Mouse (Mus musculus): ENCODE data around the gene Ccl22. TPM values are rescaled to one million over a fixed set of nuclear protein-coding genes. Genes with fewer than 3 reads are reported as not detected.

Ccl22 gene
- total RNA-seq, 2 experiments from 2014 or later, result not detected

DNA sequence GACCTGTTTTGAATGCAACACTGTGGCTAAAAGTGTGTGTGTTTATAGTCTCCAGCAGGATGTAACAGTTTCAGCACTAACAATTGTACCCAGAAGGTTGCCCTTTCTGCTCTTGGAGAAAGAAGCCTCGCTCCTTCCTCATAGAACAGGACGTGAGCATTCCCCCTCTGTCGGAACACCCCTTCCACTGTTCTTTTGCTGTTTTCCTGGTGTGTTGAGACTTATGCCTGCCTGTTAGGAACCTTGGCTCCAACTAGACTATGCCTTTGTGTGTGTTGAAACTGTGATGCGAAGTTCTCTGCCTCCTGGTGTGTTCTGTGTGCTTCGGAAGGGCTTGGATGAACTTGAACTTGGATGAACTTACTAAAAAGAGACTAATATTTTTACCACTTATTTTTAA lies 19.4 kb upstream of the Ccl22 start:
- intact Hi-C loops (cut with DNase I), result no loop called here
- no peak for DNase-seq (ENCODE audit: low spot score in 2 of 2)

DNA sequence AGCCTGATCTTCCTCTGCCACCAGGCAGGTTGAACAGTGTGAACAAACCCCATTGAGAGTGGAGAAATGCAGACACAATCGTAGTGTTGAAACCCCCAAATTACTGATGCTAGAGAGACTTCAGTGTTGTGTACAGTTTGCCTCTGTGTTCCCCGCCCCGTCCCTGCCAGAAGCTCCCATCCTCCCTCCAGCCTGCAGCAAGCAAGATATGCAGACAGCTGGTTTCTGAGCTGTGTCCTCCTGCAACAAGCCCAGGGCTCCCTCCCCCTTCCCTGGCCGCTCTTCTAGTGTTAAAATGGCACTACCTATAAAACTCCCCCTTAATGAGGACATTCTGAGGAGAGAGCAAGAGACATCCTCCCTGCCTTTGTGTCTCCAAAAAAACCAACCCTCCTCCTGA lies 16.1 kb upstream of the Ccl22 start:
- DNase-seq (ENCODE audit: low spot score in 2 of 2), result no peak
- intact Hi-C loops (cut with DNase I), result no loop called here

GRCm38 (mm10) chr8:94733821-94734465 lies 11.4 kb upstream of the Ccl22 start:
- intact Hi-C loops (cut with DNase I), result no loop called here

DNA sequence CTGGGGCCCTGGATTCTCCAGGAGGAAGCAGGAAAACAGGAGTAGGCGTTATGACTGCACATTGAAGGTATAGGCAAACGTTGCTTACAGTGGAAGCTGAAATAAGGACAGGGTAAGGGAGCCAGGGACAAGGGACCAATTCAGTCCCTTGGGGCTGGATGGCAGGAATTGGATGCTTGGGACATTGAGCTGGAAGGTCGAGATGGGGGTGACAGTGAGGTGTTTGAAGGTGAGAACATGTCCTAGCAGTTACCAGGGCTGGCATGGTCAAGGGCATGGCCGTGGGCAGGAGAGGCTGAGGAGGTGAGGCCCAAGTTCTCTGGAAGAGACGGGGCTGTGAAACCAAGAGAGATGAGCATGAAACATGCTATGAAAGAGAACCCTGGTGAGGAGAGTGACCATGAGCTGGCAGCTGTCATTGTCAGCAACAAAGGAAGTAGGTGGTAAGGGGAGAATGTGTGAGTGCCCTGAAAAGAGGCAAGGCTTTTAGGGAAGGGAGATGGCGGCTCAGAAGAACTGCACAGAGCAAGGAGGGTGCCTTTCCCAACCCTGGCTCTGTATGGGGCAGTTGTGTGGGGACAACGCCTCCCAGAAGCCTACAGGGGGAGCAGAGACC lies 10.5 kb upstream of the Ccl22 start:
- DNase-seq (ENCODE audit: low spot score in 2 of 2), result no peak
- intact Hi-C loops (cut with DNase I), result no loop called here

More at GRCm38 (mm10) chr8:94733821-94734465, 11.4 kb upstream of the Ccl22 start:
- DNase-seq (ENCODE audit: low spot score in 2 of 2), result peak in 1 of 2 experiments; percentile 28

- intact Hi-C loops (cut with DNase I), result no loop called here
- peak in 1 of 2 experiments; percentile 39 for DNase-seq (ENCODE audit: low spot score in 2 of 2)
Observed at GRCm38 (mm10) chr8:94735426-94736094, 9.8 kb upstream of the Ccl22 start.

DNA sequence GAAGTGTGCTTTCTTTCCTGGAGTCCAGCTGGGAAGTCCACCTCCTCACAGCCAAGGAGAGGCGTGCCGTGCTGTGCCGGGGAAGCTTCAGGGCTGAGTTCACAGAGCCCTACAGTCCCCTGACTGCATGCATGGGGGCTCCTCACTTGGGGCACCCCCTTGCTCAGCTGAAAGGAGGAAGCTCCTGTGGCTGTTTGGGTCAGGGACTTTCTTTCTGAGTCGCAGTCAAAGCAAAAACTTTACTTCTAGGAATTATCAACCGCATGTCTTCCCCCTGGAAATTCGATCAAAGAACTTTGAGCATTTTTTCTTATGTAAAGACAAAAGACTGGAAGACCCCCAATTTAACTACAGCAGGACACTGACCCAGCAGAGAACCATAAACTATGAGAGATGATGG lies 5.6 kb upstream of the Ccl22 start:
- intact Hi-C loops (cut with DNase I), result no loop called here
- DNase-seq (ENCODE audit: low spot score in 2 of 2), result no peak

- intact Hi-C loops (cut with DNase I), result no loop called here
- no peak for DNase-seq (ENCODE audit: low spot score in 2 of 2)
Observed at GRCm38 (mm10) chr8:94740591-94740990, 4.8 kb upstream of the Ccl22 start.

DNA sequence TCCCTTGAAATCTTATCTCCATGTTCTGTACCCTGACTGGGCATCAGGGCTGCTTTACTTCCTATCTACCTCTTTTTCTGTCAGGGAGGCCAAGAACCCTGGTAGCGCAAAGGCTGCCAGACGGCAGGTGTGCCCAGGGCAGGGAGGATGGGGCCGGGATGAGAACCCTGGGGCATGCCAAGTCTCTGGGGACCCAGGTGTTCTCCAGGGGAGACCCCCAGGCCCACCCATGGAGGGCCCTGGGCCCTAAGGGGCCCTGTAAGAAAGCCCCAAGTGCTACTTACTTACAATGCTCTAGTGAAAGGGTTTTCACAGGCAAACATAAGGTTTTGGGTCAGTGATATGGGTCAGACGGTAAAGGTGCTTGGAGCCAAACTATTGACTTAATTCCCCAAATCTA lies 3.7 kb upstream of the Ccl22 start:
- no peak for DNase-seq (ENCODE audit: low spot score in 2 of 2)
- intact Hi-C loops (cut with DNase I), result no loop called here

- DNase-seq (ENCODE audit: low spot score in 2 of 2), result no peak
- intact Hi-C loops (cut with DNase I), result no loop called here
Observed at GRCm38 (mm10) chr8:94744484-94744883, 906 bp upstream of the Ccl22 start.

GRCm38 (mm10) chr8:94744972-94745371 lies 418 bp upstream of the Ccl22 start:
- intact Hi-C loops (cut with DNase I), result no loop called here
- DNase-seq (ENCODE audit: low spot score in 2 of 2), result no peak

GRCm38 (mm10) chr8:94746832-94747231 lies 1.4 kb downstream of the Ccl22 start:
- intact Hi-C loops (cut with DNase I), result no loop called here
- no peak for DNase-seq (ENCODE audit: low spot score in 2 of 2)

- no peak for DNase-seq (ENCODE audit: low spot score in 2 of 2)
- intact Hi-C loops (cut with DNase I), result no loop called here
Observed at GRCm38 (mm10) chr8:94748363-94748762, 3.0 kb downstream of the Ccl22 start.

GRCm38 (mm10) chr8:94749942-94750341 lies 4.6 kb downstream of the Ccl22 start:
- intact Hi-C loops (cut with DNase I), result no loop called here
- DNase-seq (ENCODE audit: low spot score in 2 of 2), result no peak

DNA sequence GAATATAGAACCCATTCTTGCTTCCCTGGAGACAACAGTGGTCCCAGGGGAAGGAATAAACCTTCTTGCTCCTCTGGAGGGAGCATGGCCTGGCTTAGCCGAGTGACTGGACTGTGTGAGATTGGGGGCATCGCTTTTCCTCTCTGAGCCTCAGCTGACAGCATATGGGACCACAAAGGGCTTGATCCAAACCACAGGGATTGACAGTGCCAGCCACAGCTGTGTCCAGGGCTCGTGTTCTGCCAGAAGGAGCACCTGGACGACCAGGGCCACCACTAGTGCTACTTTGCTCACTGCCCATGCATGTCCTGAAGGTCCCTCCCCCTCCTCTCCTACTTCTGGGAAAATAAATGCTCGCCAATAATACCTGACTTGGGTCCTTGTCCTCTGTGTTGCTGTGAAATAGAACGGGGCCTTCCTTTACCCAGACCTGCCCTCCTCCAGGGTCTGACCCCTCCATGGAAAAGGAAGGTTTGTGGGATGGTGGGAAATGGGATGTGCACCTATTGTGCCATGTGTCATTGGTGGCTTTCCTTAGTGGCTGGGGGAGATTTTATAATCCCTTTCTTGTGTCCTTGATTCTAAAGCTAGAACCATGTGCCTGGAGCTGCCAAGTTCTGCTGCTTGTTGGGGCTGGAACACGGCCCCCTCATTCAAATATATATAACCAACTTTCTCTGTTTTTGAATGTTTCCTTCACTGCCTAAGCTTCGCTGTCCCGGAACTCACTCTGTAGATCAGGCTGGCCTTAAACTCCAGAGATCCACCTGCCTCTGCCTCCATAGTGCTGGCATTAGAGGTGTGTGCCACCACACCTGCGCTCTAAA lies 5.8 kb downstream of the Ccl22 start:
- intact Hi-C loops (cut with DNase I), result no loop called here
- DNase-seq (ENCODE audit: low spot score in 2 of 2), result peak in 1 of 2 experiments; percentile 30

DNA sequence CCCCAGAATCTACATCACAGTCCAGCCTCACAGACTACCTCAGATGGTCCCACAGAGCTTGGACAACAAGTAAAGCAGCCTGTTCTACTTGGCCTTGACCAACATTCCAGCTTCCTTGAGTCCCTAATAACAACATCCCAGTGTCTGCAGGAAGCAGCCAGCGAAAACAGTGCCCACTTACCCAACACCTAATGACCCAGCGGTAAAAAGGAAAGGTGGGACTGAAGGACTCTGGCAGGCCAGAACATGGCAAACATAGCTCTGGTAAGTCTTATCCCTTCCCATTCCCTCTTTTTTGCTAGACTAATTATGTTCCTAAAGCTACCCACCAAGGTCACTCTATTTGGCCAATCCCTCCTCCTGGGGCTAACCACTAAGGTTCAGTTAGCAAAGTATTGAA lies 8.6 kb downstream of the Ccl22 start:
- DNase-seq (ENCODE audit: low spot score in 2 of 2), result no peak
- intact Hi-C loops (cut with DNase I), result no loop called here

DNA sequence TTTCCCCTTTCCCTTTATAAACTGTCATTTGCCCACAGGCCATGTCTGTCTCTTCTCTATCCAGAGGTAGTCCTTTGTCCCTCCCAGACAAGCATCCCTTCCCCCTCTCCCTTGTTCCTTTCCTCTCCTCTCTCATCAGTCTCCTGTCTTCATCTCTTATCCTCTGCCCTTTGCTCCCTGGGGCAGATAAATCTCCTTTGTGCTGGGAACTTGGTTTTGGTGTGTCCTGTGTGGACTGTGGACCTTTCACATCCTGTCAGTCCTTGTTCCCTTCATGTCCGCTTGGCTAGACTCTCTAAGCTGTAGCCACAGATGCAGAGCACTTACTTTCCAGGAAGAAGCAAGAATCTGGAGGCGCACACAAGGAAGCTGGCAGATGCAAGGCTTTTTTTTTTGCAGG lies 9.1 kb downstream of the Ccl22 start:
- intact Hi-C loops (cut with DNase I), result no loop called here
- DNase-seq (ENCODE audit: low spot score in 2 of 2), result no peak

DNA sequence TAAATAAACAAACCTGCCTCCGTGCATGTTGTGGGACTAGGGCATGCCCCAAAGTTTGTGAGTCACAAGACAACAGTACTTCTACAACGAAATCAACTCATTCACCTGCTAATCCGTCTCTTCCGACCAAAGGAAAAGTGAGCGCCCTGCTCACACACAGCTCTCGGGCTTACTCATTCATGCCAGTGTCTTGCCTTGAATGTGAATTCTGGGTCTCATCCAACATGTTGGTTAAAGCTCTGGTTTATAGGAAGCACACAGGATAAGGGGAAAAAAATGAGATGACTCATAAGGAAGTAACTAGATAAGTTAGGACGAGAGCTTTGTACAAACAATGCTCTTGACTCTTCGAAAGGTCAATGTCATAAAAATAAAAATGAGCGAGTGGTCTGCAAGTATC lies 21.6 kb downstream of the Ccl22 start:
- DNase-seq (ENCODE audit: low spot score in 2 of 2), result no peak
- intact Hi-C loops (cut with DNase I), result no loop called here

- DNase-seq (ENCODE audit: low spot score in 2 of 2), result peak in 1 of 2 experiments; percentile 52
- intact Hi-C loops (cut with DNase I), result loop anchor here (5.0 kb wide), 1 partner anchor 41 kb away; the partner anchor contains the start of gene Ccl17
Observed at GRCm38 (mm10) chr8:94770945-94771344, 25.6 kb downstream of the Ccl22 start.

DNA sequence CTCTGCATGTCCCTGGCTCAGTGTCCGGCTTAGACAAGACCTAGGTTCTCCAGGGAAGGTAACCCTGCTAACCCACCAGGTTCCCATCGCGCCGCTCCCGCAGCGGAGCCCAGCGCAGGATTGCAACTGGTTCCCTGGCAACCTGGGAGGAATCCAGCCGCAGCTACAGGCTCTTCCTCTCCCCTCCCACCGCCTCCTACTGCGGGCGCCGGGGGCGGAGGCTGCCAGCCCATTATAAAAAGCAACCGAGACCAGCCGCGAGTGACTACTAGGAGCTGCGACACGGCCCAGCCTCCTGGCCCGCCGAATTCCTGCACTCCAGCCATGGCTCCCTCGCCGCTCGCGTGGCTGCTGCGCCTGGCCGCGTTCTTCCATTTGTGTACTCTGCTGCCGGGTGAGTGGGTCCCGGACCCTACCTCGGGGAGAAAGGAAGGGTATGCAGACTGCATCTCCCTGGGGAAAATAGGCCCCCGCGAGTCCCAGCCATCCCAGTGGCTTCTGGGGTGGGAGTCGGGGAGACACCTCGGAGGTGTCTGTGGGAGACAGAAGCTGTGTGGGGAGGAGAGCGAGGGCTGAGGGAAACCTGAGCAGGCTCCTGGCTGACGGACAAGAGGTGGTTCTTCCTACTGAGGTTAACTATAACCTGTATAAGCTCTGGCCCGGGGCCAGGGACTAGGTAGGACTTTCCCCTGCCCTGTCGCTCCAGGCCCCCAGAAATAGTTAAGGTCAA lies 26.7 kb downstream of the Ccl22 start, which contains the start of gene Cx3cl1:
TSS of gene Cx3cl1 (plus strand) at position 69 of the 730 bp plus-strand sequence.
- peak; percentile 91 to 94 for DNase-seq (ENCODE audit: low spot score in 2 of 2)
- intact Hi-C loops (cut with DNase I), result loop anchor here (2.0 to 5.0 kb wide), 2 partner anchors 40 to 67 kb away; partner anchors contain the start of gene Ccl17
